Mouse (Mus musculus) kidney, adult 2 months (tissue): ENCODE measurements around the gene Slc17a9.
"Not testable (repeated sequence)": the region's sequence is repeated elsewhere in the genome, so short reads cannot be mapped to it uniquely, and the experiment has no call there.

Experiments
- CTCF ChIP-seq: fragments of 200-500 bp; conservative IDR thresholded peaks from 2 replicates; pipeline ENCODE4 v1.5.1; 2011; ENCODE audit warnings: low read depth, mild to moderate bottlenecking, control low read depth, low read length, moderate library complexity, mixed read lengths; ENCODE audit not compliant: insufficient read depth, insufficient read length
- POLR2A ChIP-seq: fragments of 200-500 bp; IDR thresholded peaks from one replicate; pipeline ENCODE4 v1.6.1; 2011; ENCODE audit warnings: low read depth, low read length, control low read depth

DNA sequence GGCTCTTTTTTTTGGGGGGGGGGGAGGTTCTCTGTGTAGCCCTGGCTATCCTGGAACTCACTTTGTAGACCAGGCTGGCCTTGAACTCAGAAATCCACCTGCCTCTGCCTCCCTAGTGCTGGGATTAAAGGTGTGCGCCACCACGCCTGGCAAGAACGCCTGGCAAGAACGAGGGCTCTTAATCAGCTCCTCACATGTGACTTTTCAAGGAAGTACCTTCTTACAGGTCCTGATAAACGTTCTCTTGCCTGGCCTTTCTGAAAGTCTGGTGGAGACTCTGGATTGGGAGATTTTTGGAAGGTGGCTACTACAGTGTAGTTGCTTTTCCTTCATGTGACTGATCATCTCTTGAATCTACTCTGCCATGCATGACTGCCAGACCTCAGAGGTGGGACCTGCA lies 2.3 kb upstream of the Slc17a9 start:
- TF ChIP-seq CTCF, POLR2A: not testable (repeated sequence)
